Mouse (Mus musculus): ENCODE data around the gene Zfp771.

Gene Zfp771

DNA sequence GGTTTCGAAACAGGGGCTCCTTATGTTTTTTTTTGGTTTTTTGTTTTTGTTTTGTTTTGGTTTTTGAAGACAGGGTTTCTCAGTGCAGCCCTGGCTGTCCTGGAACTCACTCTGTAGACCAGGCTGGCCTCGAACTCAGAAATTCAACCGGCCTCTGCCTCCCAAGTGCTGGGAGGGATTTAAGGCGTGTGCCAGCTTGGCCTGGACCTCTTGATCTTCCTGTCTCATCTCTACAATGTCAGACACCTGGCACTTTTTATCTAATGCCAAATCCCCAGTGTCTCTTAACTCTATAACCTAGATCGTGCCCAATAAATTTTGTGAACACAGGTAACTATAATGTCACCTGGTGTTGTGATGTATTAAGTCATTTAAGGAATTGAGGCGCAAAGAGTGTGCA lies 9.3 kb downstream of the Zfp771 start:
- DNase-seq (ENCODE audit: low read depth, low spot score): no peak

DNA sequence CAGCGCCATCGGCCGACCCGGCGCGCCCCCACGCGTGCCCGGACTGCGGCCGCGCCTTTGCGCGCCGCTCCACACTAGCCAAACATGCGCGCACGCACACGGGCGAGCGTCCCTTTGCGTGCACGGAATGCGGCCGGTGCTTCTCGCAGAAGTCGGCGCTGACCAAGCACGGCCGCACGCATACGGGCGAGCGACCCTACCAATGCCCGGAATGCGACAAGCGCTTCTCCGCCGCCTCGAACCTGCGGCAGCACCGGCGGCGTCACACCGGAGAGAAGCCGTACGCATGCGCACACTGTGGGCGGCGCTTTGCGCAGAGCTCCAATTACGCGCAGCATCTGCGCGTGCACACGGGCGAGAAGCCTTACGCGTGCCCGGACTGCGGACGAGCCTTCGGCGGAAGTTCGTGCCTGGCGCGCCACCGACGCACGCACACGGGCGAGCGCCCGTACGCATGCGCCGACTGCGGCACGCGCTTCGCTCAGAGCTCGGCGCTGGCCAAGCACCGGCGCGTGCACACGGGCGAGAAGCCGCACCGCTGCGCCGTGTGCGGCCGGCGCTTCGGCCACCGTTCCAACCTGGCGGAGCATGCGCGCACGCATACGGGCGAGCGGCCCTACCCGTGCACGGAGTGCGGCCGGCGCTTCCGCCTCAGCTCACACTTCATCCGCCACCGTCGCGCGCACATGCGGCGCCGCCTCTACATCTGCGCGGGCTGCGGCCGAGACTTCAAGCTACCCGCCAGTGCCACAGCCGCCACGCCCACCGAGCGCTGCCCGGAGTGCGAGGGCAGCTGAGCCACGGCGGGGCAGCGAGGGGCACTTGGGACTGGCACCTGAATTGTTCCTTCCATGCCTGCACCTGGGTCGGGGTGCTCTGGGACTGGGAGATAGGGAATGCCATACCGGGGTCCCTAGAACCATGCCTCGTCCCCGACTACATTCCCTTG lies 10.0 kb downstream of the Zfp771 start:
- DNase-seq (ENCODE audit: low read depth, low spot score): peak; percentile 99

DNA sequence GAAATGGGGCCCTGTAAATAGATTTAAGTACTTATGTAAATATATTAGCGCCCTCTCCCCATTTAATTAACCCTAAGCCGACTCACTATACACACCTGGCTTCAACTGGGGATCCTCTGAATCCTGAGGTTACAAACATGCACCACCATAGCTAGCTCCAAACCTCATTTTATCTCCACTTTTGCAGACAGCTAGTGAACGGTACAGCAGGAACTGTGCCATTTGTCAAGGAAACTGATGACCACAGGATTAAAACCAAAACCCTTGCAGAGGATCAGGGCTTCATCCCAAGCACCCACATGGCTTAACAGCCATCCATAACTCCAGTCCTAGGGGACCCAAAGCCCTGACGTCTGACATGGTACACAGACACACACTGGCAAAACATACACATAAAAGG lies 10.9 kb downstream of the Zfp771 start:
- no peak for DNase-seq (ENCODE audit: low read depth, low spot score)

DNA sequence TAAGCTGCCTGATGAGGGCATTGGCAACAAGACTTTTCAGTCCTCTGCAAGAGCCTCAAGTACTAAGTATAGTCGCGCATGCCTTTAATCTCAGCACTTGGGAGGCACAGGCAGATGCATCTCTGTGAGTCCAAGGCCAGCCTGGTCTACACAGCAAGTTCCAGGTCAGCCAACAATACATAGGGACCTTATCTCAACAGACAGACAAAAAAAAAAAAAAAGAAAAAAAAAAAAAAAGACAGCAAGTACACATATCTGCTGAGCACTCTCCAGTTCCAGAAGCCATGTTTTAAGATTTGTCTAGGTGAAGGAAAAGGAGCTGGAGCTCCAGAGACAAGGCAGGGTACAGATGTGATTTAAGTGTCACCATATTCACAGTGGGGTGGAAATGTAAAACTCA lies 11.9 kb downstream of the Zfp771 start:
- DNase-seq (ENCODE audit: low read depth, low spot score): no peak

DNA sequence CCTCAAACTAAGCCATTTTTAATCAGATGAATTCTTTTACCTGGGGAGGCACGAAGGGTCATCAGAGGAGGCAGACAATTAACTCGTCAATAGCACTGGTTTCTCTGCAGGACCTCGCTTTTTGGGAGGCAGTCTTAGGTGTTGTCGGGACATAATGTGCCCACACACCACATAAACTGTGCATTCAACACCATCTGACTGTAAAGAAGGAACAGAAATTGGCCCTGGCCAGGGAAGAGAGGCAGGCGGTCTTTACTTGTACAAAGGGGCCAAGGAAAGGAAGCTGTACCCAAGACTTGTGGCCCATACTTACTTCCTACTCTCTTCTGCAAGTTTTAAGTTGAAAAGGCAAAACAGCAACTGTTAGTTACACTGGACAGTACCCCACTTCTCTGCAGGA lies 12.4 kb downstream of the Zfp771 start:
- no peak for DNase-seq (ENCODE audit: low read depth, low spot score)

DNA sequence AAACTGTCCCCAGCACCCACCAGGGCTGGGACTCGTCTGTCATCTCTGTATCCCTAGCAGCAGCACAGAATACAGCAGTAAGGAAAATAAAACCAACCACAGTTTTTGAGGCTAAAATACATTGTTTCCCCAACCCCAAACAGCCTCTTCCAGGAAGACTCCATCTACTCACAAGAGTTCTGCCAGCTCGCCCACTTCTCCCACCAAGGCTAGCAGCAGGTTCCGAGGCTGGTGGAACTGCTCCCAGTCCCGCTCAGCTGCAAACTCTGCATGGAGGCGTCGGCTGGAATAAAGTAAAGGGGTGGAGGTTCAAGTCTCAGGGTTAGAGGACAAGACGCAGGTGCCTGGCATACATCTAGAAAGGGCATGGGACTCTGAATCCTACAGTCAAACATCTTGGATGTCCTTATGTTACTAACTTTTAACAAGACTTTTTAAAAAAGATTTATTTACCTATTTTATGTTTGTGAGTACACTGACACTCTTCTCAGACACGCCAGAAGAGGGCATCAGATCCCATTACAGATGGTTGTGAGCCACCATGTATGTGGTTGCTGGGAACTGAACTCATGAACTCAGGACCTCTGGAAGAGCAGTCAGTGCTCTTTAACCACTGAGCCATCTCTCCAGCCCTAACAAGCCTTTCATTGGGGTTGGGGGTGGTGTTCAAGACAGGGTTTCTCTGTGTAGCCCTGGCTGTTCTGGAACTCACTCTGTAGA lies 15.3 kb downstream of the Zfp771 start:
- DNase-seq (ENCODE audit: low read depth, low spot score): no peak

DNA sequence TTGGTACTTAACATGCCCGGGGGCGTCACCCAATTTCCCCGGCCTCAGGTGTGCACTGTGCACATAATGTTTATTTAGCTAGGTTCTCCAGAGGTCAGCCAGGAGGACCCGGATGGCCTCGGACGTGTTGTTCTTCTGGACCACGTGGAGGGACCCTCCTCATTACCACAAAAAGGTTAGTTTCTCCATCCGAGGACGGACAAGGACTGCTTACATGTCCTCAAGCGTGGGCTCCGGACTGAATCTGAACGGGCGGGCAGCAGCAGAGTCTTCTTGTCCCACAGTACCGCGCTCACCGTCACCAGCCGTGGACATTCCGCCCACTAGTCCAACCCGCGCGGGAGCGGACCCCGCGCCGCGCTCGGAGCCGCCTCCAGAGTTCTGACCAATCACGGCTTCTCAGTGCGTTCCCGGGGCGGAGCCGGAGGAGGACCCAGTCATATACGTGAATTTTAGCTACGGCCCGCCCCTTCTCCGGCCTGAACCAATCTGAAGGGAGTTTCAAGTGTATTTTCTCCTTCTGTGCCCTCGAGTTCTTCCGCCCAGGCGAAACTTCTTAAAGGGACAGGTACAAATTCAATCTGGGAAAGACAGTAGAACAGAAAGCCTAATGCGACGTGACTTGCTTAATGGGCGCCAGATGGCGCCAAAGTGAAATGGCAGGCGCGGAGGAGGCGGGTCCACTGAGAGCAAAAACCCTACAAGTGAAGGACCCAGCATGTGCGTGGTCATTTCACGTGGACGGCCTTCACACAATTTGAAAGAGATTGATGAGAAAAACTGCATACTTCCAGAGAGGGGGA lies 16.4 kb downstream of the Zfp771 start, which contains the start of gene Dctpp1:
Dctpp1 (minus strand) TSS at position 401 of the 803 bp plus-strand sequence.
- peak; percentile 99 for DNase-seq (ENCODE audit: low read depth, low spot score)

DNA sequence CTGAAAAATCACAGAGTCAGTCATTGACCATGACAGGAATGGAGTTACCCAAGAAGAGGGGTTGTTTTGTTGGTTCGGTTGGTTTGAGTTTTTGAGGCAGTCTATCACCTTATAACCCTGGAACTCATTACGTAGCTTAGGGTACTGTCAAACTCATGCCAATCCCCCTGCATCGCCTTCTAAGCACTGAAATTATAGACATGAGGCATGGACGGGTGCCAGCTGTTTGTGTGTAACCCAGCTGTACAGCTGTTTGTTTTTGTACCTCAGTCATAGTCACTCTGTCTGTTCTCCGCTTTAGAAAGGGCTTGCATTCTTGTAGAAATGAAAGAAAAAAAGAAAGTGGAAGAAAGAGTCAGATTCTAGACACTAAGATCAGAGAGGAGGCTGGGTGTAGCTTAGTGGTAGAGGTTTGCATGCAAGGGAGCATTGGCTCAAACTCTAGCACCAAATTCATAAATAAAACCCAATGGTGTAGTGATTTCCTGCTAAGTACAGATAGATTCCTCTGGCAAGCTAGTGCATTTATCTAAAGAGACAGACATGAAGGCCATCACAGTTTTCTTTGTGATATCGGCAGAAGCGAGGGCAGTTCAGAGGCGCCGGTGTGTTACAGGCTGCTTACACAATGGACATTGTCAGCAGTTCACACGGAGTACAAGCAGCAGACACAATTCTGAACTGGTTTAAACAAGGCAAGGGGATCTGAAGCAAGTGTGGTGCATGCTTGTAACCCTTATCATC lies 18.3 kb downstream of the Zfp771 start:
- DNase-seq (ENCODE audit: low read depth, low spot score): no peak

DNA sequence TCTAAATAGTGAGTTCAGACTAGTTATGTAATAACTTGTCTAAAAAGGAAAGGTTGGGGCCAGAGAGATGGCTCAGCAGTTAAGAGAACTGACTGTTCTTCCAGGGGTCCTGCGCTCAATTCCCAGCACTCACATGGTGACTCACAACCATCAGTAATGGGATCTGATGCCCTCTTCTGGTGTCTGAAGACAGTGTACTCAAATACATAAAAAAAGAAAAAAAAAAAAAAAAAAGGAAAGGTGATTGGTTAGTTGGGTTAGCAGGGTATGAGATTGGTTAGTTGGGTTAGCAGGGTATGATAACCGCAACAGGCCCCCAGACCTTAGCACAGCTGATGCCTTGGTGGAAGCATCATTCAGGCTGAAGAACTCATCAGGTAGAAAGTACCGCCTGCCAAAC lies 19.5 kb downstream of the Zfp771 start:
- DNase-seq (ENCODE audit: low read depth, low spot score): no peak

DNA sequence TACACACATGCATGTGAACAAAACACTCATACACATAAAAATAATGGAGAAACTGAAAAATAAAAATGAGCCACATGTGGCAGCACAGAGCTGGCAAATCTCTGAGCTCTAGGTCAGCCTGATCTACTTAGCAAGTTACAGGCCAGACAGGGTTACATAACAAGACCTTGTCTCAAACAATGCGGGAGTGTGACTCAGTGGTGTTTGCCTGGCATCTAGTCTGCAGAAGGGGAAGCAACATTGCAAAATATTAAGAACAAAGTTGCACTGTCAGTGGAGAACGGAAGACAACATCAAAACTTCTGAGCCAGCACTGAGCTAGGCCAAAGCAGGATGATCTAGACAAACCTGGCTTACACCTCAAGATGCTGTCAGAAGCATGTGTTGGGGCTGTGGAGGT lies 26.2 kb downstream of the Zfp771 start:
- DNase-seq (ENCODE audit: low read depth, low spot score): no peak

DNA sequence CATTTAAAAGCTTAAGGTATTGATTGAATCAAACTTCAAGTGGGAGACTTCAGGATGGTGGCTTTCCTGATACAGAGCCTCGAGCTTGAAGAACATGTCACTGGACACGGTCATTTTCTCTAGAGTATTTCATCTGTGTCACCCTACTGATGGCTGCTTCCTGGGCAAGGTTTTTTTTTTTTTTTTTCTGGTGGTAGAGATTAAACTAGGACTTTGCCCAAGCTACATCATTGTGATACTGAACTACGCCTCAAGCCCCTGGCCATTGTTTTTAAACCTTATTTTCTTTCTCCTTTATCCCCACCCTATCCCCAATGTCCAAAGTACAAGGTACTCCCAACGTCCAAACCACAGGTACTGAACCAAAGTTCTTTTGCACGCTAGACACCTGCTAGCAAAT lies 26.6 kb downstream of the Zfp771 start:
- DNase-seq (ENCODE audit: low read depth, low spot score): no peak

DNA sequence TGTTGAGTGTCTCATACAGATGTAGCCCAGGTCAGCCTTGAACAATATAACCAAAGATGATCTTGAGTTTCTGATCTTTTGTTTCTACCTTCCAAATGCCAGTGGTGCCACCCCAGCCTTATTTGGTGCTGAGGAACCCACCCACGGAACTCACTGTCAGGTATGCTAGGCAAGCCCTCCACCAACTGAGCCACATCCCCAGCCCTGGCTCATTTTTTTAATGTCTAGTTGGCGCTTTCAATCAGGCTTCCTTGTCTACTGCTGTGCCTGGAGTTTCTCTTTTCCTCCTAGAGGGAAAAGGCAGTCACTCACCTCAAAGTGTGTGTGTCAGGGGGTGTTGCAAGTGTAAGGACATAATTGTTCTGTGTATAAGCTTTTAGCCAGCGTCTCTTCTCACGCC lies 27.0 kb downstream of the Zfp771 start:
- DNase-seq (ENCODE audit: low read depth, low spot score): no peak

DNA sequence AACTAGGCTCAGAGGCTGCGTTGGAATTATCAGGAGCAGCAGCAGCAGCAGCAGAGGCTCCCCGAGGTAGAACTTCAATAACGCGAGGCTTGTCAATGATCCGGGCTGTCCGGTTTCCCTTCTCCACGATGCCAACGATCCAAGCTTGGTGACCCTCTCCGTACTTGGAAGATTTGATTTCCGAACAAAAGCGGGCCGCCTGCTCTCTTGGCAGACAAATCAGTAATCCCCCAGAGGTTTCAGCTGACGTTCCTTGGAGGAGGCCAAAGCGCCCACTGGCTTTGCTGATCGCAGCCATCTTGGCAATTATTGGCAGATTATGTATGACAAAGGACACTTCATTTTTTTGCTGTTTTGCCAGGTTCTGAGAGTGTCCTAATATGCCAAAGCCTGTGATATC lies 28.5 kb downstream of the Zfp771 start:
- no peak for DNase-seq (ENCODE audit: low read depth, low spot score)

DNA sequence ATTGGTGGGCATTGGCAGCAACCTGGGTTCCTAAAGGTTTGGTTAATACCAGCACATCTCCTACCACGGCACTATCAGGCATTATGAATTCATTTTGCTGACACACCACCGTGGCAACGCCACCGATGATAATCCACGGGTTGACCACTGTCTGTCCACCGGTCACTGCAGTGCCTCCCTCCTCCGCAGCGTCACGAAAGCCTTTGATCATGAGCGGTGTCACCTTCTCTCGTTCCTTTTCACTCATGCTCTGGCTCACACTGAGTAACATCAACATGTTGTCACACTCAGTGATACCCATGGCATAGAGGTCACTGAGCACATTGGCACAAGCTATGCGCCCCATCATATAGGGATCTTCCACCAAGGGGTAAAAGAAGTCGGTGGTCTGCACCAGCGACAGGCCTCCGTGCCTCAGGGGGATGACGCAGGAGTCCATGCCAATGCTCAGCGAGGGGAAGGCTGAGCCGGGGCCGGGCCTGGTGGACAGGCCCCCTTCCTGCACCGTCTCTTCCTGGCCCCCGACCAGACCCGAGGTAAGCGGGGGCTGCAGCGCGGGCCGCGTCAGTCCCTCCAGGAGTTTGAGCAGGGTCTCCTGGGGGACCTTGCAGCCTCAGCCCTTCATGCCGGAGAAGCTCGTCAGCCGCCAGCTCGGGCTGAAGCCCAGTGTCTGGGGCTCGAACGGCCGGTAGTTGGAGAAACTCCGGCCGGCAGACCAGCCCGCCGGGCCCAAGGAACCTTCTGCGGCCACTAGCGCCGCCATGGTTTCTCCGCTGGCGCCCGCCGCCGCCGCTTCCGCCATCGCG lies 29.2 kb downstream of the Zfp771 start:
- peak; percentile 36 for DNase-seq (ENCODE audit: low read depth, low spot score)

DNA sequence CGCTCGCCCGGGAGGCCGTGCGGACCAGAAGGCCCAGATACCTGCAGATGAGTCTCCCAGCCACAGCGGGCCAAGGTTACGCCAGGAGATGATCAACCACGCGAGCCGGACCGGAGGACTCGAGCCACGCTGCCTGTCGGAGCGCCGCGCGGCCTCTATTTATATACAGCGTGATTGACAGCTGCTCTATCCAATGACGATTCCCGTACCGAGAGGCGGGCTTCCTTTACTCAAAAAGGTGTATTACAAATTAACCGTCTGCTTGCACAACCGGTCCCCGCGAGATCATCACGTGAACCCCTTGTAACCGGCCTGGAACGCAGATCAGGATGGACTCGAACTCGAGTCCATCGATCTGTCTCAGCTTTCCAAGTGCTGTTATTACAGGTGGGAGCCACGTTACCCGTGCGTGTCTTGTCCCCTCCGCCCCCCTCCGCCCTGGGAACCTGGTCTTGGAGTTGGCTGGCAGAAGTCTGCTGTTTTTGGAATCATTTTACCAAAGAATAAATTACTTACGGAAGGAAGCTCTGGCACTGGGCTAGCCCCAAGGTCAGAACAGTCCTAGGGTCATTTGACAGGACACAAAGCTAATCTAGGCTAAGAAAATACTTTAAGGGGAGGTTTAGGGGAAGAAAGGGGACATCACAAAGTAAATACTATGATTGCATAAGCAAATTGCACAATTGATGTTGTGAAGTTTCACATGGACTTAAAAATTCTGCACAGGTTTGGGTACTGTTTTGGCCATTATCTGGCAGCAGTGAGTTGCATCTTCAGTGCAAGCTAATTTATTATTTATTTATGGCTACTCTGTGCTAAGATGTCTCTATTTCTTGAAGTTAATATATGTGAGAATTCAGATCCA lies 30.1 kb downstream of the Zfp771 start, which contains the start of gene Sephs2:
Sephs2 (minus strand) TSS at position 131 of the 865 bp plus-strand sequence.
- DNase-seq (ENCODE audit: low read depth, low spot score): peak; percentile 96

DNA sequence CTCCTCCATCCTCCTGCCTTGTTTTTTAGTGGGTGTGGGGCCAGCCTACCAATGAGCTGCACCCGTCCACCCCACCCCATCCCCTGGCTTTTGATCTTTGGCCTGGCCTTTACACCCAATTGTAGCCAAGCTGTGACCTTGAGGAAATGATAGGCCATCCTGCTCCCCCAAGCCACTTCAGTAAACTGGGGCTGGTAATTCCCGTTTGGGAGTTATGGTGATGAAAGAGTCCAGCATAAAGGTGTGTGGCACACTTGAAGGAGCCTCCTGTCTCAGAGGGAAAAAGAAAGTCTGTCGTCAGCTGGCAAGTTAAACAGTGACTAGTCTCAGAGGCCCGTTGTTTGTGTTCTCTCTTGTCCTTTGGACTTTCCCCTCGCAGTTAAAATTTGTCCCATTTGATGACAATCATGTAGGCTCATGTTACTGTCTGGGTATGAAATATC lies 32.5 kb downstream of the Zfp771 start:
- DNase-seq (ENCODE audit: low read depth, low spot score): no peak

DNA sequence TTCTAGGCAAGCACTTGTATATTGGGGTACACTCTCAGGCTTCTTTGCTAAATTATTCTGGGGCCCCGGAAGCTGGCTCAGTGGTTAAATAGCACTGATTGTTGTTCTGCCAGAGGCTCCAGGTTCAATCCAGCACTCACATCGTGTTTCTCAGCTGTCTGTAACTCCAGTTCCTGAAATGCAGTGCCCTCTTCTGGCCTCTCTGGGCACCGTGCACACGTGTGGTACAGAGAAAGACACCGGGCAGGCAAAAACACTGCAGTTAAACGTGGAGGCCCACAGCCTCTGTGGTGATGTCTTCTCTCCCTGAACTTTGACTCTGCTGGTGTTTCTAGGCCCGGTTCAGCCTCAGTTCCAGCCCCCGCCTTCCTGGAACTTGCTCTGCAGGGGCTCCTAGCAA lies 34.2 kb downstream of the Zfp771 start:
- peak; percentile 52 for DNase-seq (ENCODE audit: low read depth, low spot score)

DNA sequence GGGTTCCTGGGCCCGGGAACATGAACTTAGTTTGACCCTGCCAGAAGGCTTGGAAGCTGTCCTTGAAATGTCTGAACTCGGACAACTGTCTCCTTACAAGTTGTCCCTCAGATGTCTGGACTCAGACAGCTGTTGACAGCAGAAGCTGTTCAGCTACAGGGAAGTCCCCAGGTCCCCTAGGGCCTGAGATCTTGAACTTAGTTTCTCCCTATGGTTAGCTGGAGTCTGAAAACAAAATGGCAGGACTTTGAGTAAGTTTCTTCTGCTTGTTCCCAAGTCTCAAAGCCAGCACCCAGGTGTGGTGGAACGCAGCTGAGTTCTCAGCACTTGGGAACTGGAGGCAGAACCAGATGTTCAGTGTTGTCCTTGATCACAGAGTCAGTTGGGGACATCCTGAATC lies 36.0 kb downstream of the Zfp771 start:
- no peak for DNase-seq (ENCODE audit: low read depth, low spot score)

DNA sequence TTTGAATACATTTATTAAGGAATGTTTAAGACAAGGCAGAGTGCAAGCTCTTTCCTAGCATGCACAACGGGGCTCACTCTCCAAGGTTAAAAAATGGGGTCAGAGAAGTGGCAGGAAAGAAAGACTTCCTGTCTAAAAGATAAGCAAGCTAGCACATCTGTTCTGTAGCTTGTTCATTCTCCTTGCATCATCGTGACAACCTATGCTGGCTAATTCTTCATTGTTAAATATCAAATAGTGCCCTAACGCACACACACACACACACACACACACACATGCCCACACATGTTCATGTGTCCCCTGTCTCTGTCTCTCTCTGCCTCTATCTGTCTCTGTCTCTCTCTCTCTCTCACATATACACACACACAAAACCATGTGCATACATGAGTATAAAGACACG lies 37.0 kb downstream of the Zfp771 start:
- DNase-seq (ENCODE audit: low read depth, low spot score): no peak

All from mesoderm, embryonic 11.5 days (tissue).